Mouse (Mus musculus): Measurements from ENCODE around the gene Map1b. TPM values are rescaled to one million over a fixed set of nuclear protein-coding genes. Genes with fewer than 3 reads are reported as not detected.
A peak's percentile ranks its signal among the peaks of the same experiment; 100 is the strongest.

The Map1b gene
- polyA plus RNA-seq, 1 experiment: 196 TPM

DNA sequence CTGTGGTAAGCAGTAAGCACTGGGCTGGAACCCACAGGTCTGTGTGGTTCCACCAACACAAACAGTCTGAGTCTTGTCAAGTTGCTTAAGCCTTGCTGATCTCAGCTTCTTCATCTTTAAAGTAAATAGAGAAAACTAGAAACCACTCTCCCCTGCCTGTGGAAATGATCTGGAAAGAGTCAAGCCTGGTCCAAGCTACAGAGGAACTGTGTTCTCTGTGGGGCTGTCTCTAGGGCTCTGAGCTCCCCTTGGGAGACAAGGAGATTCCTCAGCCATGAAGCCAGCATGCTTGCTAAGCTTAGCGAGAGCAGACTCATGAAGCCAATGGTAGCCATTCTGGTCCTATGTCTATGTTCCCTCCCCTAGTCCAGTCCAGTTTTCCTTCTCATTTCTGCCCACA lies 138.1 kb downstream of the Map1b start:
- Histone ChIP-seq H3K27ac (ENCODE audit: insufficient read depth, low read depth, low read length) (no peak overlapping the region), H3K4me3 (ENCODE audit: insufficient read depth, low read depth, low read length) (no peak overlapping the region), H3K4me1 (ENCODE audit: control insufficient read depth, insufficient read depth, low read length) (peaks cover 4% of the 10 kb centered on the region; the same call in 1 of the 2 replicates)
- no peak for TF ChIP-seq POLR2A (IDR thresholded peaks at IDR 0.05; ENCODE audit: insufficient read depth, low read depth, low read length)
- TF ChIP-seq CTCF (IDR thresholded peaks at IDR 0.05; ENCODE audit: insufficient read depth, low read depth, low read length): no peak
- 92% methylated on average over 1 of the region's 1 CpGs for WGBS

DNA sequence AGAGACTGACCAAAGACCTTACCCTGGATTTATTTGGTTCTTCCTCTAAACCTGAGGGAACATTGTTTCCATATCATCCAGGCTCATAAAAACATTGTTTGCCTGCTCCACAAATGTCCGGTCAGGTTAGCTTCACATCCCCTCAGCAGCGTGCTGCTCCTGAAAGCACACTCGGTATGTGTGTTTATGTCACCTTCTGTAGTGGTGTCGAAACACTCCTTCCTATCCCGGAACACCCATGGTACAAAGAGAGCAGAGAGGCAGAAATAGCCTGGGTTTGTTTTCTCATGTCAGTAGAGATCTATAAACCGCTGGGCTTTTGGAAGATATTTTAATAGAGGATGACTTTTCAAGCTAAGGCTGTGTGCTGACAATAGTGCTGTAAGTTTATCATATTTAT lies 139.3 kb downstream of the Map1b start:
- Histone ChIP-seq H3K4me1 (ENCODE audit: control insufficient read depth, insufficient read depth, low read length) (peaks cover 2% of the 10 kb centered on the region; the same call in 1 of the 2 replicates), H3K27ac (ENCODE audit: insufficient read depth, low read depth, low read length) (no peak overlapping the region), H3K4me3 (ENCODE audit: insufficient read depth, low read depth, low read length) (no peak overlapping the region)
- TF ChIP-seq CTCF (IDR thresholded peaks at IDR 0.05; ENCODE audit: insufficient read depth, low read depth, low read length) (no peak), POLR2A (IDR thresholded peaks at IDR 0.05; ENCODE audit: insufficient read depth, low read depth, low read length) (no peak)
- WGBS: 85% methylated on average over 6 of the region's 6 CpGs

DNA sequence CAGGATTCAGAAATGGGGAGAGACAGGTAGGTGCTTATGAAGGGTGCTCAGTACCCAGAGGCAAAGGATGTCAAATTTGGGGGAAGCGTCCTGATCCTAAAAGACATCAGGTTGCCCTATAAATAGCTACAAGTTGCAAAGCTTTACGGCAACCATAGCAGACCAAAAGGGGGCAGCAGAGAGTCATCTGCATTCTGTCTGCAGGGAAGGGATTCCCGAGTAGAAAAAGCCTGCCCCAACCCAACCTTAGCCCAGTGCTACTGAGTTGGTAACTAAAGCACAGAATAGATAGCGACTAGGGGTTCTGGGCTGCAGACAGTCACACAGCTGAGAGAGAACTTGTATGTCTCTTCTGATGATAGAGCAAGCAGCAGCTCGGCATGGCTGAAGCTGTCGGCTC lies 140.8 kb downstream of the Map1b start:
- Histone ChIP-seq H3K27ac (ENCODE audit: insufficient read depth, low read depth, low read length) (no peak overlapping the region), H3K4me1 (ENCODE audit: control insufficient read depth, insufficient read depth, low read length) (peaks cover 2% of the 10 kb centered on the region; the same call in 1 of the 2 replicates), H3K4me3 (ENCODE audit: insufficient read depth, low read depth, low read length) (no peak overlapping the region)
- WGBS: 20% methylated on average over 6 of the region's 6 CpGs
- TF ChIP-seq CTCF (IDR thresholded peaks at IDR 0.05; ENCODE audit: insufficient read depth, low read depth, low read length) (0 out of 2 replicates have a peak, but pooled peaks have one; percentile 19), POLR2A (IDR thresholded peaks at IDR 0.05; ENCODE audit: insufficient read depth, low read depth, low read length) (no peak)

DNA sequence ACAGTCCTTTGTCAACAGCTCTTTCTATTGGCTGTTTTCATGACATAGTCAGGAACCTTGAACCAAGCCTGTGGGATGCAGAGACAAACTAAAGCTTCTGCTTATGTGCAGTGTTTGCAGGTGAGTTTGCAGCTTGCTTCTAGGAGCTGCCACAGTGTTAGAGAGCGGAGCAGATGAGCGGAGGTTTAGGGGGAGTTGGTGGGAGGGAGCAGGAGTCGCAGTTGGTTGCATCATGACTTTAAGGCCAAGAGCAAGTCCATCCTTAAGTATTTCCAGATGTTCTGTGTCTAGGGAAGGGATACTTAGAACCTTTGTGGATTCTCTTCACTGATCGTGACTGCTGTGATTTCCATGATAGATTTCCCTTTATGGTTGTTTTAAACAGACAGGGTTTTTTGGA lies 142.1 kb downstream of the Map1b start:
- Histone ChIP-seq H3K27ac (ENCODE audit: insufficient read depth, low read depth, low read length) (no peak overlapping the region), H3K4me1 (ENCODE audit: control insufficient read depth, insufficient read depth, low read length) (peaks cover 2% of the 10 kb centered on the region; the same call in 1 of the 2 replicates), H3K4me3 (ENCODE audit: insufficient read depth, low read depth, low read length) (no peak overlapping the region)
- 88% methylated on average over 4 of the region's 4 CpGs for WGBS
- no peak for TF ChIP-seq POLR2A (IDR thresholded peaks at IDR 0.05; ENCODE audit: insufficient read depth, low read depth, low read length)
- TF ChIP-seq CTCF (IDR thresholded peaks at IDR 0.05; ENCODE audit: insufficient read depth, low read depth, low read length): no peak

DNA sequence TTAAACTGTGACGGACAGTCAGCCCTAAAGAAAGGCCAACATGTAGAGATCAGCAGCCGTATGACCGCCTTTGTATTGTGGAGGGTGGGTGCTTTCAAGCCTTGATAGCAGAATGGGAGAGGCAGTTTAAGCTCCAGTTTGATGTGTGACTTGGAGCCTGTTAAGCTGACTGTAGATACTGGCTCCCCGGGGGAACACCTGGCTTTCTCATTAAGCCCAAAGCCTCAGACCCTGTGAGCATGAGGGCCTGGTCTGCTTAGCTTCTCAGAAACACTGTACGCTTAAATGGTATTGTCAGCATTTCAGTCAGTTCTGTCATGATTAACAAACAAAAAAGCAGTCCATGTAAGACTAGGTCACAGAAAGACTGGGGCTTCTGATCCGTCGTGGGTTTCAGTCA lies 142.7 kb downstream of the Map1b start:
- 80% methylated on average over 7 of the region's 7 CpGs for WGBS
- TF ChIP-seq CTCF (IDR thresholded peaks at IDR 0.05; ENCODE audit: insufficient read depth, low read depth, low read length): no peak
- no peak for TF ChIP-seq POLR2A (IDR thresholded peaks at IDR 0.05; ENCODE audit: insufficient read depth, low read depth, low read length)
- Histone ChIP-seq H3K4me3 (ENCODE audit: insufficient read depth, low read depth, low read length) (no peak overlapping the region), H3K4me1 (ENCODE audit: control insufficient read depth, insufficient read depth, low read length) (peaks cover 2% of the 10 kb centered on the region; the same call in 1 of the 2 replicates), H3K27ac (ENCODE audit: insufficient read depth, low read depth, low read length) (no peak overlapping the region)

Other genes with a start within 250 kb of the Map1b start
- not detected in 2 replicates for gene Ptcd2, start 171.8 kb downstream of the Map1b start, polyA plus RNA-seq (2012; ENCODE audit: insufficient read depth, insufficient read length, low replicate concordance, missing spikeins)
- gene Mrps27, start 171.8 kb downstream of the Map1b start, polyA plus RNA-seq (2012; ENCODE audit: insufficient read depth, insufficient read length, low replicate concordance, missing spikeins): not detected in 2 replicates

Data from olfactory bulb, adult 2 months (tissue).